Mouse (Mus musculus) heart, embryonic 13.5 days (tissue): Measurements from ENCODE around the gene Vps18. TPM values are rescaled to one million over a fixed set of nuclear protein-coding genes. Genes with fewer than 3 reads are reported as not detected.

ENCODE experiments used
- ATAC-seq: fragments of 200-750 bp; cut with Nextera tagmentation; 2 replicates; pipeline ENCODE4 v1.8.0; 2017; ENCODE audit warnings: moderate TSS enrichment; ENCODE audit not compliant: insufficient number of reproducible peaks, low FRiP score, low TSS enrichment; ENCODE audit errors: extremely low read depth
- H3K27ac ChIP-seq: fragments of 300-500 bp; sonication (generic); replicated peaks from 2 replicates; pipeline ENCODE4 v1.5.1; 2015; ENCODE audit warnings: moderate library complexity, mild to moderate bottlenecking, inconsistent platforms
- H3K27me3 ChIP-seq: fragments of 300-500 bp; sonication (generic); replicated peaks from 2 replicates; pipeline ENCODE4 v1.6.1; 2015; ENCODE audit warnings: mild to moderate bottlenecking, inconsistent platforms
- H3K36me3 ChIP-seq: fragments of 300-500 bp; sonication (generic); 2 replicates; pipeline ENCODE4 v1.6.1; 2015; ENCODE audit warnings: mild to moderate bottlenecking, inconsistent platforms
- H3K4me1 ChIP-seq: fragments of 300-500 bp; sonication (generic); 2 replicates; pipeline ENCODE4 v1.6.1; 2015; ENCODE audit warnings: inconsistent platforms
- H3K4me2 ChIP-seq: fragments of 300-500 bp; sonication (generic); 2 replicates; pipeline ENCODE4 v1.6.1; 2015; ENCODE audit warnings: inconsistent platforms, mild to moderate bottlenecking, moderate library complexity
- H3K4me3 ChIP-seq: fragments of 300-500 bp; sonication (generic); 2 replicates; pipeline ENCODE4 v1.5.1; 2015; ENCODE audit warnings: moderate library complexity, mild to moderate bottlenecking, inconsistent platforms
- H3K9ac ChIP-seq: fragments of 300-500 bp; sonication (generic); 2 replicates; pipeline ENCODE4 v1.6.1; 2015; ENCODE audit warnings: inconsistent platforms, mild to moderate bottlenecking, moderate library complexity
- H3K9me3 ChIP-seq: fragments of 300-500 bp; sonication (generic); 2 replicates; pipeline ENCODE4 v1.6.1; 2016; ENCODE audit warnings: inconsistent platforms
- WGBS: fragments of 180-500 bp; shearing (Covaris S2); methylation state at CpG from one replicate; pipeline ENCODE4 v1.1.7; 2015; ENCODE audit warnings: mixed read lengths; 5-methylcytosine and 5-hydroxymethylcytosine counted together
- polyA plus RNA-seq: library from polyadenylated mRNA; unstranded; fragments of >200 nt; fragmentation: Nextera tagmentation; extraction: Ambion mirVana; gene quantifications from 2 replicates; pipeline ENCODE4 v1.2.1, GENCODE M21; 2015

Vps18 gene
- polyA plus RNA-seq, 1 experiment from 2014 or later: 13.1 TPM

GRCm38 (mm10) chr2:119302876-119303275, 14.3 kb downstream of the Vps18 start:
- WGBS: 73% methylated on average over 6 of the region's 6 CpGs
- Histone ChIP-seq H3K9me3 (no peaks in the 10 kb centered on the region), H3K27me3 (no peaks in the 10 kb centered on the region), H3K4me3 (no peak overlapping the region), H3K4me1 (peaks cover 33% of the 10 kb centered on the region), H3K9ac (no peak overlapping the region), H3K27ac (no peak overlapping the region), H3K4me2 (no peak overlapping the region), H3K36me3 (peaks cover 16% of the 10 kb centered on the region)
- ATAC-seq: no peak

GRCm38 (mm10) chr2:119304391-119304790, 15.9 kb downstream of the Vps18 start:
- H3K4me3 ChIP-seq: no peak overlapping the region
- H3K9ac ChIP-seq: 0 out of 2 replicates have a peak overlapping the region, but pooled peaks have one; percentile 17
- H3K27me3 ChIP-seq: no peaks in the 10 kb centered on the region
- peaks cover 33% of the 10 kb centered on the region for H3K4me1 ChIP-seq
- ATAC-seq: no peak
- 37% methylated on average over 3 of the region's 3 CpGs for WGBS
- H3K36me3 ChIP-seq: peaks cover under 1% of the 10 kb centered on the region; the same call in 1 of the 2 replicates
- H3K9me3 ChIP-seq: no peaks in the 10 kb centered on the region
- H3K4me2 ChIP-seq: no peak overlapping the region
- no peak overlapping the region for H3K27ac ChIP-seq

- peak overlapping the region; percentile 49; the same call in 1 of the 2 replicates for H3K27ac ChIP-seq
- 20% methylated on average over 3 of the region's 3 CpGs for WGBS
- no peak overlapping the region for H3K4me2 ChIP-seq
- H3K4me3 ChIP-seq: no peak overlapping the region
- no peaks in the 10 kb centered on the region for H3K9me3 ChIP-seq
- no peak for ATAC-seq
- no peaks in the 10 kb centered on the region for H3K36me3 ChIP-seq
- peaks cover 32% of the 10 kb centered on the region for H3K4me1 ChIP-seq
- no peaks in the 10 kb centered on the region for H3K27me3 ChIP-seq
- H3K9ac ChIP-seq: 0 out of 2 replicates have a peak overlapping the region, but pooled peaks have one; percentile 17
These were observed 16.3 kb downstream of the Vps18 start for GRCm38 (mm10) chr2:119304798-119305208.

- peak; percentile 44; the same call in 1 of the 2 replicates for ATAC-seq
- WGBS: 36% methylated on average over 12 of the region's 12 CpGs
- no peak overlapping the region for H3K9ac ChIP-seq
These were observed 23.0 kb downstream of the Vps18 start for GRCm38 (mm10) chr2:119311544-119311943.

GRCm38 (mm10) chr2:119312380-119312958, 23.9 kb downstream of the Vps18 start:
- Histone ChIP-seq H3K27me3 (peaks cover 12% of the 10 kb centered on the region; the same call in 1 of the 2 replicates), H3K4me3 (no peak overlapping the region), H3K9ac (no peak overlapping the region), H3K4me2 (no peak overlapping the region), H3K36me3 (no peaks in the 10 kb centered on the region), H3K4me1 (peaks cover 14% of the 10 kb centered on the region), H3K9me3 (no peaks in the 10 kb centered on the region), H3K27ac (0 out of 2 replicates have a peak overlapping the region, but pooled peaks have one; percentile 41)
- ATAC-seq: no peak
- WGBS: 74% methylated on average over 2 of the region's 2 CpGs

More at GRCm38 (mm10) chr2:119311544-119311943, 23.0 kb downstream of the Vps18 start:
- Histone ChIP-seq H3K27ac (0 out of 2 replicates have a peak overlapping the region, but pooled peaks have one; percentile 41), H3K4me3 (no peak overlapping the region), H3K4me1 (peaks cover 14% of the 10 kb centered on the region), H3K9me3 (no peaks in the 10 kb centered on the region), H3K27me3 (peaks cover 12% of the 10 kb centered on the region; the same call in 1 of the 2 replicates), H3K4me2 (no peak overlapping the region), H3K36me3 (no peaks in the 10 kb centered on the region)

GRCm38 (mm10) chr2:119313780-119314479, 25.4 kb downstream of the Vps18 start:
- no peaks in the 10 kb centered on the region for H3K36me3 ChIP-seq
- WGBS: 38% methylated on average over 10 of the region's 10 CpGs
- no peaks in the 10 kb centered on the region for H3K9me3 ChIP-seq
- peaks cover 18% of the 10 kb centered on the region for H3K4me1 ChIP-seq
- H3K4me3 ChIP-seq: no peak overlapping the region
- peak overlapping the region; percentile 29; the same call in 1 of the 2 replicates for H3K27ac ChIP-seq
- H3K27me3 ChIP-seq: peaks cover 12% of the 10 kb centered on the region; the same call in 1 of the 2 replicates
- no peak overlapping the region for H3K9ac ChIP-seq
- ATAC-seq: no peak; the same call in 1 of the 2 replicates
- no peak overlapping the region for H3K4me2 ChIP-seq

- H3K9ac ChIP-seq: no peak overlapping the region
- peak overlapping the region; percentile 29; the same call in 1 of the 2 replicates for H3K27ac ChIP-seq
- peaks cover 17% of the 10 kb centered on the region for H3K27me3 ChIP-seq
- ATAC-seq: no peak
- H3K4me2 ChIP-seq: no peak overlapping the region
- WGBS: 67% methylated on average over 12 of the region's 12 CpGs
- H3K4me3 ChIP-seq: no peak overlapping the region
- peaks cover 18% of the 10 kb centered on the region for H3K4me1 ChIP-seq
- no peaks in the 10 kb centered on the region for H3K36me3 ChIP-seq
- H3K9me3 ChIP-seq: no peaks in the 10 kb centered on the region
These were observed 26.3 kb downstream of the Vps18 start for GRCm38 (mm10) chr2:119314742-119315310.

GRCm38 (mm10) chr2:119318043-119318710, 29.6 kb downstream of the Vps18 start:
- Histone ChIP-seq H3K27me3 (peaks cover 49% of the 10 kb centered on the region), H3K9ac (no peak overlapping the region), H3K9me3 (no peaks in the 10 kb centered on the region), H3K4me3 (no peak overlapping the region), H3K4me2 (no peak overlapping the region), H3K4me1 (peaks cover 39% of the 10 kb centered on the region), H3K36me3 (no peaks in the 10 kb centered on the region), H3K27ac (peak overlapping the region; percentile 15; the same call in 1 of the 2 replicates)
- ATAC-seq: no peak
- WGBS: 63% methylated on average over 3 of the region's 3 CpGs

- ATAC-seq: no peak
- 0 out of 2 replicates have a peak overlapping the region, but pooled peaks have one; percentile 1 for H3K27ac ChIP-seq
- H3K4me2 ChIP-seq: no peak overlapping the region
- peaks cover 54% of the 10 kb centered on the region for H3K4me1 ChIP-seq
- H3K9ac ChIP-seq: no peak overlapping the region
- peaks cover 65% of the 10 kb centered on the region for H3K27me3 ChIP-seq
- WGBS: 48% methylated on average over 8 of the region's 8 CpGs
- no peak overlapping the region for H3K4me3 ChIP-seq
- no peaks in the 10 kb centered on the region for H3K36me3 ChIP-seq
- no peaks in the 10 kb centered on the region for H3K9me3 ChIP-seq
These were observed 32.0 kb downstream of the Vps18 start for GRCm38 (mm10) chr2:119320571-119320970.

GRCm38 (mm10) chr2:119321771-119322586, 33.4 kb downstream of the Vps18 start:
- H3K9ac ChIP-seq: peak overlapping the region; percentile 73
- peaks cover 68% of the 10 kb centered on the region for H3K4me1 ChIP-seq
- no peaks in the 10 kb centered on the region for H3K36me3 ChIP-seq
- H3K27ac ChIP-seq: no peak overlapping the region; the same call in 1 of the 2 replicates
- peak overlapping the region; percentile 76 for H3K4me2 ChIP-seq
- WGBS: 4% methylated on average over 48 of the region's 48 CpGs
- no peak for ATAC-seq
- peak overlapping the region; percentile 51 for H3K4me3 ChIP-seq
- H3K9me3 ChIP-seq: no peaks in the 10 kb centered on the region
- peaks cover 74% of the 10 kb centered on the region for H3K27me3 ChIP-seq
